Mouse (Mus musculus): Measurements from ENCODE around the gene V1rd19.
"Not testable (repeated sequence)": the region's sequence is repeated elsewhere in the genome, so short reads cannot be mapped to it uniquely, and the experiment has no call there.

The V1rd19 gene

GRCm38 (mm10) chr7:24001391-24001790, at the start of gene V1rd19:
Gene V1rd19, plus strand, starts transcription at chr7:24001691.
- no peak for DNase-seq (ENCODE audit: low read depth, low spot score)

- not testable (repeated sequence) for DNase-seq (ENCODE audit: low read depth, low spot score)
Measured at GRCm38 (mm10) chr7:23968044-23968443, 33.4 kb upstream of the V1rd19 start.

- not testable (repeated sequence) for DNase-seq (ENCODE audit: low read depth, low spot score)
Measured at GRCm38 (mm10) chr7:23974315-23974714, 27.2 kb upstream of the V1rd19 start, which contains the start of gene Vmn1r181. Gene Vmn1r181, plus strand, starts transcription at chr7:23974615.

GRCm38 (mm10) chr7:24052660-24053304, 51.3 kb downstream of the V1rd19 start, which contains the start of gene Vmn1r183:
Gene Vmn1r183, plus strand, starts transcription at chr7:24053254.
- DNase-seq (ENCODE audit: low read depth, low spot score), result no peak

Measured in brain, embryonic 18.5 days (tissue).